Mouse (Mus musculus): ENCODE measurements around the gene Shisa6.
A peak's percentile ranks its signal among the peaks of the same experiment; 100 is the strongest.
"Not testable (repeated sequence)": the region's sequence is repeated elsewhere in the genome, so short reads cannot be mapped to it uniquely, and the experiment has no call there.

Gene Shisa6

GRCm38 (mm10) chr11:66482501-66482900 lies 43.3 kb downstream of the Shisa6 start:
- DNase-seq (ENCODE audit: low spot score) = no peak

GRCm38 (mm10) chr11:66442631-66443030 lies 83.1 kb downstream of the Shisa6 start:
- no peak for DNase-seq (ENCODE audit: low spot score)

GRCm38 (mm10) chr11:66426129-66426528 lies 99.6 kb downstream of the Shisa6 start:
- no peak for DNase-seq (ENCODE audit: low spot score)

GRCm38 (mm10) chr11:66418216-66418615 lies 107.5 kb downstream of the Shisa6 start:
- no peak for DNase-seq (ENCODE audit: low spot score)

- DNase-seq (ENCODE audit: low spot score) = not testable (repeated sequence)
These were observed 117.0 kb downstream of the Shisa6 start for GRCm38 (mm10) chr11:66408721-66409120.

GRCm38 (mm10) chr11:66400036-66400435 lies 125.7 kb downstream of the Shisa6 start:
- no peak for DNase-seq (ENCODE audit: low spot score)

GRCm38 (mm10) chr11:66387561-66387960 lies 138.2 kb downstream of the Shisa6 start:
- no peak for DNase-seq (ENCODE audit: low spot score)

- DNase-seq (ENCODE audit: low spot score) = no peak
These were observed 154.0 kb downstream of the Shisa6 start for GRCm38 (mm10) chr11:66371796-66372195.

GRCm38 (mm10) chr11:66369764-66370163 lies 156.0 kb downstream of the Shisa6 start:
- DNase-seq (ENCODE audit: low spot score) = no peak

- DNase-seq (ENCODE audit: low spot score) = no peak
These were observed 158.7 kb downstream of the Shisa6 start for GRCm38 (mm10) chr11:66366809-66367685.

GRCm38 (mm10) chr11:66359811-66360210 lies 166.0 kb downstream of the Shisa6 start:
- no peak for DNase-seq (ENCODE audit: low spot score)

GRCm38 (mm10) chr11:66344822-66345221 lies 180.9 kb downstream of the Shisa6 start:
- DNase-seq (ENCODE audit: low spot score) = no peak

GRCm38 (mm10) chr11:66336313-66336712 lies 189.5 kb downstream of the Shisa6 start:
- no peak for DNase-seq (ENCODE audit: low spot score)

GRCm38 (mm10) chr11:66312764-66313163 lies 213.0 kb downstream of the Shisa6 start:
- no peak for DNase-seq (ENCODE audit: low spot score)

- DNase-seq (ENCODE audit: low spot score) = no peak
These were observed 221.4 kb downstream of the Shisa6 start for GRCm38 (mm10) chr11:66304396-66304795.

- DNase-seq (ENCODE audit: low spot score) = no peak
These were observed 251.1 kb downstream of the Shisa6 start for GRCm38 (mm10) chr11:66274707-66275081.

GRCm38 (mm10) chr11:66273904-66274706 lies 251.7 kb downstream of the Shisa6 start:
- DNase-seq (ENCODE audit: low spot score) = no peak

- DNase-seq (ENCODE audit: low spot score) = no peak
These were observed 258.7 kb downstream of the Shisa6 start for GRCm38 (mm10) chr11:66267029-66267428.

- no peak for DNase-seq (ENCODE audit: low spot score)
These were observed 260.3 kb downstream of the Shisa6 start for GRCm38 (mm10) chr11:66265336-66265990.

GRCm38 (mm10) chr11:66260205-66260604 lies 265.6 kb downstream of the Shisa6 start:
- no peak for DNase-seq (ENCODE audit: low spot score)

- DNase-seq (ENCODE audit: low spot score) = peak; percentile 22
These were observed 266.9 kb downstream of the Shisa6 start for GRCm38 (mm10) chr11:66258851-66259250.

GRCm38 (mm10) chr11:66247115-66247514 lies 278.6 kb downstream of the Shisa6 start:
- no peak for DNase-seq (ENCODE audit: low spot score)

Measured in adipocyte (in vitro differentiated cells).